Mouse (Mus musculus) small intestine, adult 2 months (tissue): ENCODE measurements at regions not wholly inside any gene's neighbourhood (a gene's known extent, or its start where the extent isn't known, plus 50 kb on each side); places are given as distances from the start of the nearest gene placed in this dataset.

ENCODE experiments used
- CTCF ChIP-seq: fragments of 200-500 bp; IDR thresholded peaks from 2 replicates; pipeline ENCODE4 v1.5.1; 2012; ENCODE audit warnings: low read depth, mild to moderate bottlenecking, control low read depth, inconsistent platforms, low read length, moderate library complexity, mixed read lengths; ENCODE audit not compliant: insufficient replicate concordance, insufficient read length; ENCODE audit errors: extremely low read depth
- POLR2A ChIP-seq: fragments of 200-500 bp; IDR thresholded peaks from 2 replicates; pipeline ENCODE4 v1.6.1; 2012; ENCODE audit warnings: low read depth, mild to moderate bottlenecking, control low read depth, inconsistent platforms, low read length, moderate library complexity

- no peak for TF ChIP-seq CTCF
- no peak for TF ChIP-seq POLR2A
Observed at GRCm38 (mm10) chr4:55843727-55844401, 311.6 kb upstream of the Klf4 start.
